Mouse (Mus musculus) megakaryocyte-erythroid progenitor cell, adult 5-6 weeks (primary cell): ENCODE measurements around the gene Inha. TPM values are rescaled to one million over a fixed set of nuclear protein-coding genes. Genes with fewer than 3 reads are reported as not detected.

Experiments
- ATAC-seq: replicated peaks from 2 replicates; pipeline ENCODE4 v1.8.0; 2016; ENCODE audit warnings: mild to moderate bottlenecking, inconsistent platforms; ENCODE audit not compliant: severe bottlenecking, poor library complexity, low FRiP score, low TSS enrichment
- total RNA-seq, 2 experiments: library from RNA; stranded (forward) in 1 of 2; stranded (reverse) in 1 of 2; fragments of 200-1000, 215-1000 nt in 1 of 2; fragments of >200 nt in 1 of 2; fragmentation: Nextera tagmentation in 1 of 2; gene quantifications; 2 replicates each; pipeline ENCODE4 v1.2.3; 2014 to 2017

Gene Inha
- total RNA-seq, 2 experiments from 2014 or later = 0.72 TPM; not detected in 1

GRCm38 (mm10) chr1:75487405-75488161, 19.3 kb upstream of the Inha start:
- peak; percentile 57 for ATAC-seq

DNA sequence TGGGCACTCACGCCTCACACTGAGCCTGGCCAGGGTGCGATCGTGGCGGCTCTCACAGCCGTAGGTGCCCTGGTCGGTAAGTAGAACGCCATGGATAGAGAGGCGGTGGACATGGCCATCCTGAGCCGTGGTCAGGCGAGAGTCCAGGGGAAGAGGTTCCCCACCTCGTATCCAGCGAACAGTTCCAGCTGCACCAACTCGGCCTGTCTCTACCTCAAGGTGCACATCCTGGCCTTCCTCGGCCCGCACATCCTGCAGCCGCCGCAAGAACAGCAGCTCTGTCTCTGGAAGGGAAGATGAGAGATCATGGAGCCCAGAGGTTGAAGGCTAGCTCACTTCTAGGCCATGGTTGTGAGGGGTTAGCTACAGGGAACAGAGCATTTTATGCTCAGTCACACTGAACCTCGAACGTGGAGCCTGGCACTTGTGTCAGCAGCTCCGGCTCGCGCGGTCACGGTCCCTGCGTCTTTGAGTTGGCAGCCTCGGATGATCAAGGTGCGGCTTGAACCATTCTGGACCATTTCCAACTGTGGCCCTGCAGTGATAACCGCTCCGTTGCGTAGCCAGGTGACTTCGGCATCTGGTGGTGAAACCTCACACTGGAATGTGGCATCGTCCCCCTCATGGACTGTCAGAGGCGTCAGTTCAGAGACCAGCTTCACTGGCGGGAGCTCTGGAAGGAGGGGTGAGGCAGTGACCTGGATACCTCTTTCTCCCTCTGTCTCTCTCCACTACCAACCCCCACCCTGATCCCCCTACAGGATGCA, 15.9 kb upstream of the Inha start:
- no peak for ATAC-seq

DNA sequence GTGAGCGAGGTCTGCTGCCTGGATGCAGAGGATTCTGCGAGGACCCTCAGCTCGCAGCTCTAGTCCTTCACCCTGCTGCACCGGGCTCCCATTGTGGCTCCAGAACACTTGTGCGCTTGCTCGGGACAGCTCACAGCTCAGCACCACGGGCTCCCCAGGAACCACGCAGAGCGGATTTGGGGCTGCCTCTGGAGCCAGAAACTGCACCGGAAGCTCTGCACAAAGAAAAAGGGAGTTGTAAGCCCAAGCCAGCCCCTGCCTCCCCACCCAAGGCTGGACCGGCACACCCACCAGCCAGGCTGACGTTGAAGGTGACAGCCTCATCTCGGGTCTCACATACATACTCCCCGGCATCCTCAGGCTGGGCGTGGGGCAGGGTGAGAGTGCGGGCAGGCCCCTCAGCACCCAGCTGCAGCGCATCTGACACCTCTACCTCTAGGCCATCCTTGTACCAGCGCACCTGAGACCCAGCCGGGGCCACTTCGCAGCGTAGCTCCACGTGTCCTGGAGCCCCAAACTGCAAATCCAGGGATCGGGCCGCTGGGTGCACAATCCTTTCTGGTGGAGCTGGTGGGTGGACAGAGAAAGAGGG, 14.2 kb upstream of the Inha start:
- ATAC-seq = no peak

GRCm38 (mm10) chr1:75494878-75495548, 11.9 kb upstream of the Inha start:
- peak; percentile 73 for ATAC-seq

- ATAC-seq = no peak
Observed at GRCm38 (mm10) chr1:75498897-75499296, 8.0 kb upstream of the Inha start.

- ATAC-seq = no peak
Observed at GRCm38 (mm10) chr1:75499441-75499840, 7.4 kb upstream of the Inha start.

DNA sequence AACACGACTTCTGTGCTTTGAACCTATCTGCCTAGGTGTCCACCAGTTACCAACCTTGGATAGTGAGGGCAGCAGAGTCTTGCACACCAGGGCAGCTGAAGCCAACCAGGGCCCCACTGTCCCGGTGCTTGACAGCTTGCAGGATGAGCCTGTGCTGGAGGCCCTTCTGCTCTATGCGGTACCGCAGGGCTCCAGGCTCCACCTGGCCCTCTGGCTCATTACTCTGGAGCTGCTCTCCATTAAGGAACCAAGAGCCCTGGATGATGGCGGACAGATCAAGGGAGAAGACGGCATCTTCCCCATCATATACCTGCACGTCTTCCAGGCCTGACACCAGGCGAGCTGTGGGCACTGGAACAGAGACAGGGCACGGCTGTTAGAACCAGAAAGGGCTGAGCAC, 5.0 kb upstream of the Inha start:
- no peak for ATAC-seq

GRCm38 (mm10) chr1:75502945-75503650, 3.8 kb upstream of the Inha start:
- no peak for ATAC-seq

- ATAC-seq = no peak
Observed at GRCm38 (mm10) chr1:75503651-75503980, 3.3 kb upstream of the Inha start.

- ATAC-seq = no peak
Observed at GRCm38 (mm10) chr1:75504256-75505045, 2.4 kb upstream of the Inha start.

GRCm38 (mm10) chr1:75505159-75505955, 1.5 kb upstream of the Inha start:
- ATAC-seq = no peak

GRCm38 (mm10) chr1:75505956-75506831, 683 bp upstream of the Inha start, which contains the start of gene Obsl1:
Gene Obsl1, minus strand, starts transcription at chr1:75506452.
- no peak for ATAC-seq

DNA sequence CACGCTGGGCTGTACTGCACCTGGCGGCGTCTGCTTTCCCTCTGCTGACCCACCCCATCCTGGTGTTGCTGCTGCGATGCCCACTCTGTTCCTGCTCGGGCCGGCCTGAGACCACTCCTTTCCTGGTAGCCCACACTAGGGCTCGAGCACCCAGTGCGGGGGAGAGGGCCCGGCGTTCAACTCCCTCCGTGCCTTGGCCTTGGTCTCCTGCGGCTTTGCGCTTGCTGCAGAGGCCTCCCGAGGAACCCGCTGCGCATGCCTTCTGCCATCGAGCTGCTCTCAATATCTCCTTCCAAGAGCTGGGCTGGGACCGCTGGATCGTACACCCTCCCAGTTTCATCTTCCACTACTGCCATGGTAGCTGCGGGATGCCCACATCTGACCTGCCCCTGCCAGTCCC, 2.7 kb downstream of the Inha start:
- no peak for ATAC-seq

DNA sequence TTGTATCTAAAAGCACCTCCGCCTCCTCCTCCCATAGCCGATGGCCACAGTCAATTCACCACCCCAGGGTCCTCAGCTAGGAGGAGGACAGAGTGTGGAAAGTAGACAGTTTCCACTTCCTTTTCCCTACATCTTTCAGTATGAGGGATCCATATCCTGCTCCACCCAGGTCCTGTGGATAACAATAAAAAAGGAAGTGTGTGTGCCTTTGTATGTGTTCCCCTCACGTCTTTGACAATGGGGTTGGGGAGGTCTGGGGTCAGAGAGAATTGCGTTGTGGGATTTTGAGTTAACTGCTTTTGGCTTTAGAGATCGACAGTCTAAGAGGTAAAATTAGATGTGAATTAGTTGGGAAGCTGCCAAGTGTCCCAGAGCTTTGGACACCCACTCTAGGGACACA, 3.3 kb downstream of the Inha start:
- ATAC-seq = no peak

- ATAC-seq = no peak
Observed at GRCm38 (mm10) chr1:75511437-75512210, 4.7 kb downstream of the Inha start.

DNA sequence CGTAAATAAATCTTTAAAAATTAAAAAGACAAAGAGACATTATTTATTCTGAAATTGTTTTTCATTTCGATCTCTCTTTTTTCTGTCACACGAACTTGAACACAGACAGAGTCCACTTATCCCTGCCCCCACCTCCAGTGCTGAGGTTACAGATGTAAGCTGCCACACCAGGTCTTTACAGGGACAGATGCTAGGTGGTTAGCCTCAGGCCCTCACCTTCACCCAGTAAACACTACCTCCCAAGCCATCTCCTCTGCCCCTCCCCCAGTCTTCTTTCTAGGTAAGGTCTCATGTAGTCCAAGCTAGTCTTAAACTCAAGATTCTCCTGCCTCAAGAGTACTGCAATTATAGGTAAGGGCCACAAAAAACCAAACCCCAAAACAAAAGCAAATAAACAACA, 5.7 kb downstream of the Inha start:
- ATAC-seq = no peak
